8 mouse cellular contexts compared by ENCODE assay signal in the genomic region with DNA sequence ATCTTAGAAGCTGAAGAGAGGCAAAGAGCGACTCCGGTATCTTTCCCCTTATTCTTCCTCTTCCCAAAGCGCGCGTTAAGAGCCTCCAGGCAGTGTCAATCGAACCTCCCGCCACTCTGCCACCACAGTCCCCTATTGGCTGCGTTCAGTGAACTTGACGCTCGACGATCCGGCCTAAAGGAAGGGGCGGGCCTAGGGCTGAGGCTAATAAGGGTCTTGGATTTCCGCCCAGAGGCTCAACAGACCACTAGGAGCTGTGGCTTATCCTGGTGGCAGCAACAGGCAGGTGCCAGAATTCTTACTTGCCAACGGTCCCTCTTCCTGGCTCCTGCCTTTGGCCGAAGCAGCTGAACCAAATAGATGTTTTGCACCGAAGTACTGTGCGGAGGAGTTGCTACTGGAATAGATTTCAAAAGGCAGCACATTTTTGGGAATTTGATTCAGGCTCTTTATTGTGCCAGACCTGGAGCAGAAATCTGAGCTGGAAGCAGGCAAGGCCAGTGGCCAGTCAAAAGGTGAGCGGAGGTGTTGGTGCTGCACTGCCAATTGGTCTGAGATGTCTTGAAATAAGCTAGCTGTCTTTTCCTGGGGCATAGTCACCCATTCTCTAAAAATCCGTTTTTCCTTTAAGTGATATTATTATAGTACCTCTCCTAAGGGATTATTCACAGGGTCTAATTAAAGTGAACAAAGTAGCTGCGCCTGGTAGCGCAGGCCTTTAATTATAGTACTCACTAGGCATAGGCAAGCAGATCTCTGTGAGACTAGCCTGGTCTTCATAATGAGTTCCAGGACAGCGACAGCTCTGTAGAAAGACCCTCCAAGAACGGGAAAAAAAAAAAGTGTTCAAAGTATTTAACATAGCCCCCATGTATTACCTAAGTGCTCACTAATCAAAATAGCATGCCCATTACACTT. TPM values are rescaled to one million over a fixed set of nuclear protein-coding genes. Genes with fewer than 3 reads are reported as not detected.
DNase-seq lines count a peak whose midpoint lies in the region.

A gene (minus strand): TSS at position 89 of the 918 bp plus-strand sequence.
A gene (plus strand): TSS at position 239 of the 918 bp plus-strand sequence.

- DNase-seq in adrenal gland, adult 18-20 months (ENCODE audit: low spot score in 2 of 2), result peak; percentile 65 to 66
- DNase-seq in embryo, embryonic 10 days (ENCODE audit: low spot score), result peak; percentile 98
- peak; percentile 74 for DNase-seq in gastrocnemius, postnatal 10 days
- peak; percentile 89 for DNase-seq in induced T-regulatory cell, adult 2 months (ENCODE audit: low read depth)
- peak; percentile 71 to 84 for DNase-seq in left cerebral cortex, postnatal 25 days (ENCODE audit: low spot score in 2 of 2)
- peak; percentile 96 for DNase-seq in mesoderm, embryonic 11.5 days (ENCODE audit: low read depth, low spot score)
- DNase-seq in right cerebral cortex, postnatal 25 days, result peak; percentile 72
- DNase-seq in urinary bladder, postnatal 36 days (ENCODE audit: low spot score in 2 of 2), result peak; percentile 58 to 82

- intact Hi-C loops in left cerebral cortex, postnatal 25 days (cut with DNase I), result no loop called here

RNA-seq across cellular contexts. Expression of the first gene that starts in this region (rescaled TPM):
- under 1 TPM; 0.32 to 0.93 TPM for total RNA-seq in adrenal gland, adult 18-20 months (2021)
- 1 to 10 TPM; 2.2 to 3.6 TPM for total RNA-seq in gastrocnemius, postnatal 10 days (2021)
- under 1 TPM; 0.32 to 0.64 TPM for total RNA-seq in left cerebral cortex, postnatal 25 days (2021)

RNA-seq across cellular contexts. Expression of the second gene that starts in this region (rescaled TPM):
- 10 to 100 TPM; 57.0 to 65.1 TPM for total RNA-seq in adrenal gland, adult 18-20 months (2021)
- 10 to 100 TPM; 53.7 to 55.1 TPM for total RNA-seq in gastrocnemius, postnatal 10 days (2021)
- total RNA-seq in left cerebral cortex, postnatal 25 days (2021), result 10 to 100 TPM; 73.5 to 77.6 TPM

Comparison
In these comparisons a context has a peak if more than half of its experiments do, and no peak if none do; other contexts are left out.
1. Peak in every context shown above with its lines: DNase-seq.